Mouse (Mus musculus): Measurements from ENCODE around the gene Cmah. TPM values are rescaled to one million over a fixed set of nuclear protein-coding genes. Genes with fewer than 3 reads are reported as not detected.

Gene Cmah
- polyA plus RNA-seq, 1 experiment from 2014 or later: 0.54 TPM

- Histone ChIP-seq H3K4me2 (no peak overlapping the region), H3K9me3 (no peaks in the 10 kb centered on the region), H3K4me1 (peaks cover 5% of the 10 kb centered on the region; the same call in 1 of the 2 replicates), H3K27me3 (replicated peaks) (no peaks in the 10 kb centered on the region), H3K27ac (no peak overlapping the region), H3K9ac (no peak overlapping the region), H3K4me3 (replicated peaks) (no peak overlapping the region), H3K36me3 (no peaks in the 10 kb centered on the region)
- ATAC-seq (ENCODE audit: insufficient read depth, low FRiP score, low read depth): no peak
- WGBS: 62% methylated on average over 7 of the region's 7 CpGs
Measured at GRCm38 (mm10) chr13:24522343-24522837, 195.2 kb downstream of the Cmah start.

GRCm38 (mm10) chr13:24523587-24524221 lies 196.5 kb downstream of the Cmah start:
- ATAC-seq (ENCODE audit: insufficient read depth, low FRiP score, low read depth): no peak
- Histone ChIP-seq H3K27ac (no peak overlapping the region), H3K27me3 (replicated peaks) (no peaks in the 10 kb centered on the region), H3K9me3 (no peaks in the 10 kb centered on the region), H3K36me3 (no peaks in the 10 kb centered on the region), H3K4me3 (replicated peaks) (no peak overlapping the region), H3K4me2 (no peak overlapping the region), H3K4me1 (peaks cover 5% of the 10 kb centered on the region; the same call in 1 of the 2 replicates), H3K9ac (no peak overlapping the region)
- 60% methylated on average over 4 of the region's 4 CpGs for WGBS

GRCm38 (mm10) chr13:24524468-24524867 lies 197.3 kb downstream of the Cmah start:
- Histone ChIP-seq H3K27me3 (replicated peaks) (no peaks in the 10 kb centered on the region), H3K4me1 (peaks cover 5% of the 10 kb centered on the region; the same call in 1 of the 2 replicates)
- WGBS: 70% methylated on average over 1 of the region's 1 CpGs

GRCm38 (mm10) chr13:24525551-24525950 lies 198.3 kb downstream of the Cmah start:
- Histone ChIP-seq H3K9ac (no peak overlapping the region), H3K4me3 (replicated peaks) (no peak overlapping the region), H3K4me2 (no peak overlapping the region), H3K4me1 (peaks cover 5% of the 10 kb centered on the region; the same call in 1 of the 2 replicates), H3K27ac (no peak overlapping the region), H3K9me3 (no peaks in the 10 kb centered on the region), H3K36me3 (no peaks in the 10 kb centered on the region), H3K27me3 (replicated peaks) (no peaks in the 10 kb centered on the region)
- no peak for ATAC-seq (ENCODE audit: insufficient read depth, low FRiP score, low read depth)
- WGBS: 67% methylated on average over 3 of the region's 3 CpGs

More at GRCm38 (mm10) chr13:24524468-24524867, 197.3 kb downstream of the Cmah start:
- no peaks in the 10 kb centered on the region for H3K9me3 ChIP-seq
- no peaks in the 10 kb centered on the region for H3K36me3 ChIP-seq
- ATAC-seq (ENCODE audit: insufficient read depth, low FRiP score, low read depth): no peak
- H3K27ac ChIP-seq: no peak overlapping the region
- H3K4me3 ChIP-seq (replicated peaks): no peak overlapping the region
- no peak overlapping the region for H3K4me2 ChIP-seq
- no peak overlapping the region for H3K9ac ChIP-seq

GRCm38 (mm10) chr13:24526916-24527315 lies 199.7 kb downstream of the Cmah start:
- Histone ChIP-seq H3K27ac (no peak overlapping the region), H3K9ac (no peak overlapping the region), H3K4me2 (no peak overlapping the region), H3K36me3 (no peaks in the 10 kb centered on the region), H3K27me3 (replicated peaks) (no peaks in the 10 kb centered on the region), H3K4me1 (peaks cover 4% of the 10 kb centered on the region; the same call in 1 of the 2 replicates), H3K9me3 (no peaks in the 10 kb centered on the region), H3K4me3 (replicated peaks) (no peak overlapping the region)
- 79% methylated on average over 2 of the region's 2 CpGs for WGBS
- no peak for ATAC-seq (ENCODE audit: insufficient read depth, low FRiP score, low read depth)

Other genes with a start within 250 kb of the Cmah start
- 37.2 and 40.5 TPM in 2 replicates for gene Carmil1, start 46.6 kb upstream of the Cmah start, polyA plus RNA-seq (2015; fragmentation: Nextera tagmentation; extraction: Ambion mirVana)